Comparison of ENCODE assay signal across 16 mouse cellular contexts in the genomic region with DNA sequence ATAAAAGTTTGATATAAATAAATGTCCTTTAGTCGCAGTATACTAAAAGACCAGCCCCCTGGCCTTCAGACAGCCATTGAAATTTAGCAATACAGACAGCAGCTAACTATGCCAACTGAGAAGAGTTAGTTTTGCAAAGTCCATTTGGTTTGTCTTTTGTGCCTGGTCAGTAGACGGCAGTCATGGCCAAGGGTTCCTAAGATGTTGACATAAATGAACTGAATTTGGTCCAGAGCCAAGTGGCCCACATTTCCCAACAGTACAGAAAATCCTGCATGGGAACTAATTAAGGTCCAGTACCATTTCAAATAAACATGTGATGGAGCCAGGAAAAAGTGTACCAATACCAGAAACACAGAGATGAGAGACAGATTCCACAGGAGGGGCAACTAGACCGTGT.
A peak's percentile ranks its signal among the peaks of the same experiment; 100 is the strongest.
DNase-seq lines count a peak whose midpoint lies in the region; ATAC-seq and TF ChIP-seq lines count a peak whose summit lies in the region.
"Had no signal": no experiment of that assay in that cellular context is flagged by ENCODE, and none has a peak within 500 bp of the region (broad histone marks: within the 10 kb centered on the region; RNA-seq: fewer than 3 reads in every experiment).

No protein-coding gene starts in this region.

- no peaks in the 10 kb centered on the region for H3K27me3 ChIP-seq in hindbrain, postnatal 0 days (ENCODE audit: insufficient read depth, low read length)
- no peaks in the 10 kb centered on the region for H3K27me3 ChIP-seq in hindbrain, embryonic 16.5 days (replicated peaks; ENCODE audit: control insufficient read depth, insufficient read depth, low read length)
- no peaks in the 10 kb centered on the region for H3K27me3 ChIP-seq in lung, embryonic 16.5 days (ENCODE audit: control insufficient read depth, insufficient read depth, low read depth, low read length)
- no peaks in the 10 kb centered on the region for H3K27me3 ChIP-seq in stomach, postnatal 0 days (ENCODE audit: control insufficient read depth, insufficient read depth, low read length)
- H3K27me3 ChIP-seq: forebrain, embryonic 12.5 days; heart, embryonic 15.5 days; limb, embryonic 13.5 days; liver, embryonic 15.5 days; neural tube, embryonic 12.5 days had no signal

- no peak overlapping the region for H3K27ac ChIP-seq in hindbrain, postnatal 0 days
- no peak overlapping the region for H3K27ac ChIP-seq in hindbrain, embryonic 16.5 days (ENCODE audit: low read depth, low read length)
- H3K27ac ChIP-seq in lung, embryonic 16.5 days (ENCODE audit: low read length): no peak overlapping the region; the same call in 1 of the 2 replicates
- H3K27ac ChIP-seq in stomach, postnatal 0 days (replicated peaks): no peak overlapping the region
- H3K27ac ChIP-seq: forebrain, embryonic 12.5 days; heart, embryonic 15.5 days; hindbrain, embryonic 10.5 days; limb, embryonic 13.5 days; liver, embryonic 15.5 days; neural tube, embryonic 12.5 days had no signal

- H3K9ac ChIP-seq in hindbrain, postnatal 0 days (replicated peaks; ENCODE audit: low read length): no peak overlapping the region
- H3K9ac ChIP-seq in hindbrain, embryonic 16.5 days (ENCODE audit: low read depth, low read length): no peak overlapping the region
- no peak overlapping the region for H3K9ac ChIP-seq in lung, embryonic 16.5 days (ENCODE audit: low read length)
- H3K9ac ChIP-seq in stomach, postnatal 0 days (ENCODE audit: low read length): no peak overlapping the region
- H3K9ac ChIP-seq: forebrain, embryonic 12.5 days; heart, embryonic 15.5 days; limb, embryonic 13.5 days; liver, embryonic 15.5 days; neural tube, embryonic 12.5 days had no signal

- H3K4me3 ChIP-seq in hindbrain, postnatal 0 days (ENCODE audit: low read length): no peak overlapping the region
- no peak overlapping the region for H3K4me3 ChIP-seq in hindbrain, embryonic 16.5 days (ENCODE audit: low read length)
- H3K4me3 ChIP-seq in lung, embryonic 16.5 days (ENCODE audit: low read length): no peak overlapping the region
- no peak overlapping the region for H3K4me3 ChIP-seq in stomach, postnatal 0 days (ENCODE audit: low read depth, low read length)
- H3K4me3 ChIP-seq: forebrain, embryonic 12.5 days; heart, embryonic 15.5 days; hindbrain, embryonic 10.5 days; limb, embryonic 13.5 days; liver, embryonic 15.5 days; neural tube, embryonic 12.5 days had no signal

- no peaks in the 10 kb centered on the region for H3K36me3 ChIP-seq in hindbrain, postnatal 0 days (ENCODE audit: insufficient read depth, low read length)
- H3K36me3 ChIP-seq in hindbrain, embryonic 16.5 days (ENCODE audit: control insufficient read depth, insufficient read depth, low read length): no peaks in the 10 kb centered on the region
- peaks cover 6% of the 10 kb centered on the region; the same call in 1 of the 2 replicates for H3K36me3 ChIP-seq in lung, embryonic 16.5 days (ENCODE audit: control insufficient read depth, insufficient read depth, low read length)
- no peaks in the 10 kb centered on the region; the same call in 1 of the 2 replicates for H3K36me3 ChIP-seq in stomach, postnatal 0 days (ENCODE audit: control insufficient read depth, insufficient read depth, low read length)
- H3K36me3 ChIP-seq: forebrain, embryonic 12.5 days; liver, embryonic 15.5 days; neural tube, embryonic 12.5 days had no signal

- no peak for TF ChIP-seq EP300 in stomach, postnatal 0 days (optimal IDR thresholded peaks at IDR 0.05)

- no peaks in the 10 kb centered on the region for H3K9me3 ChIP-seq in hindbrain, postnatal 0 days (ENCODE audit: low read length)
- H3K9me3 ChIP-seq in hindbrain, embryonic 16.5 days (ENCODE audit: control insufficient read depth, low read length): no peaks in the 10 kb centered on the region
- no peaks in the 10 kb centered on the region for H3K9me3 ChIP-seq in lung, embryonic 16.5 days (ENCODE audit: control insufficient read depth, low read length)
- H3K9me3 ChIP-seq in stomach, postnatal 0 days (ENCODE audit: control insufficient read depth, low read length): no peaks in the 10 kb centered on the region
- H3K9me3 ChIP-seq: forebrain, embryonic 12.5 days; heart, embryonic 15.5 days; hindbrain, embryonic 10.5 days; limb, embryonic 13.5 days; liver, embryonic 15.5 days; neural tube, embryonic 12.5 days had no signal

- no peak overlapping the region for H3K4me2 ChIP-seq in hindbrain, postnatal 0 days (ENCODE audit: low read depth, low read length)
- H3K4me2 ChIP-seq in hindbrain, embryonic 16.5 days (ENCODE audit: low read length): no peak overlapping the region
- H3K4me2 ChIP-seq in lung, embryonic 16.5 days (ENCODE audit: low read depth, low read length): no peak overlapping the region
- no peak overlapping the region for H3K4me2 ChIP-seq in stomach, postnatal 0 days (replicated peaks; ENCODE audit: low read depth)
- H3K4me2 ChIP-seq: forebrain, embryonic 12.5 days; heart, embryonic 15.5 days; limb, embryonic 13.5 days; liver, embryonic 15.5 days; neural tube, embryonic 12.5 days had no signal

- no peaks in the 10 kb centered on the region for H3K4me1 ChIP-seq in hindbrain, postnatal 0 days (ENCODE audit: insufficient read depth, low read length)
- H3K4me1 ChIP-seq in hindbrain, embryonic 16.5 days (ENCODE audit: control insufficient read depth, insufficient read depth, low read depth, low read length): no peaks in the 10 kb centered on the region
- peaks cover 4% of the 10 kb centered on the region; the same call in 1 of the 2 replicates for H3K4me1 ChIP-seq in lung, embryonic 16.5 days (replicated peaks; ENCODE audit: control insufficient read depth, insufficient read depth, low read length)
- H3K4me1 ChIP-seq in stomach, postnatal 0 days (replicated peaks; ENCODE audit: control insufficient read depth, insufficient read depth): no peaks in the 10 kb centered on the region
- H3K4me1 ChIP-seq: forebrain, embryonic 12.5 days; heart, embryonic 15.5 days; hindbrain, embryonic 10.5 days; limb, embryonic 13.5 days; liver, embryonic 15.5 days; neural tube, embryonic 12.5 days had no signal

- TF ChIP-seq CTCF in hindbrain, postnatal 0 days (IDR thresholded peaks at IDR 0.05; ENCODE audit: low read depth): peak; percentile 8; the same call in 1 of the 2 replicates
- TF ChIP-seq CTCF in stomach, postnatal 0 days (IDR thresholded peaks at IDR 0.05; ENCODE audit: low read depth): peak; percentile 36

- ATAC-seq in hindbrain, postnatal 0 days: no peak
- ATAC-seq in hindbrain, embryonic 16.5 days: no peak
- ATAC-seq in lung, embryonic 16.5 days (ENCODE audit: low read depth): peak; percentile 67
- ATAC-seq in stomach, postnatal 0 days (ENCODE audit: low FRiP score, low TSS enrichment): no peak

- whole genome bisulfite sequencing in hindbrain, postnatal 0 days: 54% methylated on average over 3 of the region's 3 CpGs
- 76% methylated on average over 3 of the region's 3 CpGs for WGBS in hindbrain, embryonic 16.5 days
- WGBS in lung, embryonic 16.5 days: 38% methylated on average over 3 of the region's 3 CpGs
- 48% methylated on average over 3 of the region's 3 CpGs for WGBS in stomach, postnatal 0 days

- DNase-seq in hindbrain, postnatal 0 days (ENCODE audit: low spot score): peak; percentile 53
- peak; percentile 56 for DNase-seq in retina, postnatal 1 day
- no peak for DNase-seq in retina, embryonic 14.5 days (ENCODE audit: low spot score)
- no peak for DNase-seq in stomach, postnatal 0 days (ENCODE audit: low spot score)
- DNase-seq in right cerebral cortex, adult 18-20 months: no peak
- DNase-seq in cerebellum, adult 9-11 months: no peak
- DNase-seq: adrenal gland, adult 2 months; cerebellum, adult 8-10 months had no signal

Comparison
In these comparisons a context has a peak if more than half of its experiments do, and no peak if none do; other contexts are left out.
1. DNase-seq: peak in hindbrain, postnatal 0 days (single experiment) and retina, postnatal 1 day (single experiment); none in retina, embryonic 14.5 days (single experiment), stomach, postnatal 0 days (single experiment), right cerebral cortex, adult 18-20 months (single experiment) and cerebellum, adult 9-11 months (single experiment).